Mouse (Mus musculus) spleen, adult 12 weeks (tissue): ENCODE measurements around the gene Ndufa11.

Experiments
- DNase-seq: peaks from one replicate; pipeline ENCODE4 v3.0.0; 2022; ENCODE audit warnings: low spot score

Gene Ndufa11

DNA sequence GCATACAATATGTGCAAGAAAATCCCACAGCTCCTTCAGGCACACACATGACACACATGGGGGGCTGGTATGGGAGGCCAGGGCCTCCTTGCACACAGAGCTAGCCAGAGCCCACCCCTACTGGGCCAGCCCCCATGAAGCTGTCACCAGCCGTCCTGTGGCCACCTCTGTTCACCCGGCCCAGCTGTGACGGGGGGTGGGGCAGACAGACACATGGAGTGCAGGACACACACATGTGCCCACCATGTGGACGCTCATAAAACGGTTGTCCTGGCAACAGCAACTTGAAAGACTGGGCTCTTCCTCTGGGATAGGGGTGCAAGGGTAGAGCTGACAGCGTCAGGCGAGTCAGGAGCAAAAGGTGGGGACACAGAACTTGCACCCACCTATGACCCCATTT is 41.7 kb downstream of the Ndufa11 start:
- DNase-seq: no peak

DNA sequence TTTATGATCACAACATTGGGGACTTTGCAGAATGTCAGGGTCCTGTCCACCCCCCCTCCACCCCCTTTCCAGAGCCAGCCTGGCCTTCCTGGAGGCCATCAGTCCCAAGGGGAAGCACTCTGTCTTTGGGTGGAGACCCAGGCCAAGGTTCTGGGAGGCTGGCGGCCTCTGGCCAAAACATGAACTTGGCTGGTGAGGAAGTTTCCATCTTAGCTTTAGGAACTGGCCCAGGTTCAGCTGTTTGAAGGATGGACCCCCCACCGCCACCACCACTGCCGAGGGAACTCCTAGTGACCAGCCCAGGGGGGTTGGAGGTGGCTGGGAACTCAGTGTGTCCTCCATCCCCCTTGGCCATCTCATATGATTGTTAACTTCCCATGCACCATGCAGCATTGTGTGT is 43.5 kb downstream of the Ndufa11 start:
- DNase-seq: no peak

DNA sequence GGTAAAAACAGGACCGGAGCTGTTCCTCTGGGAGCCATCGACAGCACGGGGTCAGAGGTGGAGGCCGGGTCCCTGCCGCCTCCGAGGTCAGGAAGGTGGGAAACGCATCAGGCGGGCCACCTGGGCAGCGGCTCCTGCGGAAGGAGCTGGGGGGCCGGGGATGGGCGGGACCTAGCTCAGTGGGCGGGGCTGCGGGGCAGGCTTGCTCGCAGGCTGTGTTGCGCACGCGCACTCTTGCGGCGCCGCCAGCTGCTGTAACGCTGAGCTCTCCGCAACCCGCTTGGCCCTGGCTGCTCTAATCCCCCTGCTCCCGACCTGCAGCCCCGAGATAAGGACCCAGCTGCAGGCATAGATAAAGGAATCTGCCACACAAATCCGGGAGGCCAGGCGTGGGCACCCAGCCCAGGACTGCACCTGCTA is 44.4 kb downstream of the Ndufa11 start:
- peak; percentile 80 for DNase-seq

DNA sequence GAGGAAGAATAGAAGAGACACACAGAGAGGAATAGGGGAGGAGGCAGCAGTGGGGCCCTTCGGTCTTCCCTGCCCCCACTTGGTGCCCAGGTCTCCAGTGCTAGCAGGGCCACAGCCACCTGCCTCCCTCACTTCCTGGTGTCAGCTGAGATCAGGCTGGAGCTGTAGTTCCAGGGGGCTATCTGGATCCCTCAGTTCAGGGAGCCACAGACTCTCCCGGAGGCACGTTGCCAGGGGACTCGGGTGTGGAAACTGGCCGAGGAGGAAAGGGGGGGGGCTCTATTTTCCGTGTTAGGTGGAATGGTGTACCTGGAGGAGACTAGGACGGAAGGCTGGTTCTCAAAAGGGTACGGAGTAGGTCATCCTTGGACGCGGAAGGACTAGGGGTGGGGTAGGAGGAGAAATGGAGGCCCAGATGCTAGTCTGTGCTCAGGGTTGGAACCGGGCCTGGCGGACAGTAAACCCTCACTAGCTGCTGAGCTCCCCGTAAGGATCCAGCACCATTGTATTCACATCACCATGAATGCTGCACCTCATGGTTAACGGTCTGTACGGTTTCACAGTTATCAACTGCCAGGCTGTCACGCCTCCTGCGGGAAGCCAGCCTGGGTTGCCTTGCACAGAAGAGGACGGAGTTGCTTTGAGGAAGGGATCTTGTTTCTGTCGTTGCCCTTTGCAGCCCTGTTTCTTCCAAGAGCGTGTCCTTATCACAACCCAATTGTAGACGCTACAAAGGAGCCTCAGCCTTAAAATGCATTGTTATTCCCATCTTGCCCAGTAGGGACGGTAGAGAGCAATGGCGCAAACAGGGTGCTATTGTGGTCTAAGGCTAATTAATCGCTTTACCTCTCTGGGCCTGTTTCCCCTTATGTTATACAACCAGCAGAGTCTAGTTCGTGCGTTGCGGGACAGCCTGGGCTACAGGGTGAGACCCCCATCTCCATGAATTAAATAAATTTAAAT is 45.5 kb downstream of the Ndufa11 start:
- DNase-seq: peak; percentile 72

DNA sequence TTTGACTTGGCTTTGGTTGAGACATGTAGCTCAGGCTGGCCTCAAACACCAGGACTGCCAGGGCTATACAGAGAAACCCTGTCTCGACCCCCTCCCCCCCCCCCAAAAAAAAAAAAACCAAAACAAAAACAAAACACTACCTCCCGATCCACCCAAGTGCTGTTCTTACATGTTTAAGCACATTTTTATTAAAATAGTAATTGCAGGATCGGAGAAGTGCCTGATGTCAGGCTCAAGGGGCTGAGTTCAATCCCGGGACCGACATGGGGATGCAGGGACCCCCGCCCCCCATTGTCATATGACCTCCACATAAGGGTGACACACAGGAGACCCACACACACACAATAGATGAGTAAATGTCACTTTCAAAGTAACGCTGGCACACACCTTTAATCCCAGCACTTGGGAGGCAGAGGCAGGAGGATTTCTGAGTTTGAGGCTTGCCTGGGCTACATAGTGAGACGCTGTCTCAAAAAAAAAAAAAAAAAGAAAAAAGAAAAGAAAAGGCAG is 46.2 kb downstream of the Ndufa11 start:
- DNase-seq: no peak

DNA sequence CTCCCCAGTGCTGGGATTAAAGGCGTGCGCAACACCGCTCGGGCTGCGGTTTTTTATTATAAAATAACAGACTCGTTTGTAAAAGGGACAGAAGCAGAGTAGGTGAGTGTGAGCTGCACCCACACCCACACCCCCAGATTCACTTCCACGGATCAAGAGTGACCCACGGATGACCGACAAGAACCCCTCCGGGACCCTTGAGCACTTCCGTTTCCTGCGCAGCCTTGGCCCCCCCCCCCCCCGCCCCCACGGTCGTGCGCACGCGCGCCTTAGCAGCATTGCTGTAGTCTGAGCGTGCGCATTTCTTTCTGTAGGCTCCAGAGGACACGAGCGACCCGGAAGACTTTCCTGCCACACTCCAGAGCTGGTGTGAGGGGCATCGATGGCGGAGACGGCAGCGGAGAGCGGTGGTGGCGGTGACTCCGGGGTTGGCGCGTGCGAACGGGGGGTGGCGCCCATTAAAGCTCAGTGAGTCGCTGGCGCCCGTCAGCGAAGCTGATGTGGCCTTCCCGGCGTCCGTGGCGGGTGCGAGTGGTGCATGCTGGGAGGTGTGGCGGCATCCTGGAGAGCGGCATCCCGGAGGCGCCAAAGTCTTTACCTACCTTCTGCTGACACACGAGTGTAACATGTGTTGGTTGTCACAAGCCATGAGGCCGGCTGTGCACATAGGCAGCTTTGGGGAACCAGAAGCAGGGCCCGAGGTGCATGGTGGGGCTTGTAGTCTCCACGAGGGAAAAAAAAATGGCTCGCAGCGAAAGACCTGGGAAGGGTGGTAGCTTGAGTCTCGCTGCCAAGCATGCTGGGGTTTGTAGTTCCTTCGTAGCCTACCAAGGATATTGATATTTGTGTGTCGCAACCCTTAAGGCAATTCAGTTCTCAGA is 47.1 kb downstream of the Ndufa11 start, which contains the start of gene Dus3l:
TSS of gene Dus3l (plus strand) at position 284 of the 881 bp plus-strand sequence.
- DNase-seq: peak; percentile 87

DNA sequence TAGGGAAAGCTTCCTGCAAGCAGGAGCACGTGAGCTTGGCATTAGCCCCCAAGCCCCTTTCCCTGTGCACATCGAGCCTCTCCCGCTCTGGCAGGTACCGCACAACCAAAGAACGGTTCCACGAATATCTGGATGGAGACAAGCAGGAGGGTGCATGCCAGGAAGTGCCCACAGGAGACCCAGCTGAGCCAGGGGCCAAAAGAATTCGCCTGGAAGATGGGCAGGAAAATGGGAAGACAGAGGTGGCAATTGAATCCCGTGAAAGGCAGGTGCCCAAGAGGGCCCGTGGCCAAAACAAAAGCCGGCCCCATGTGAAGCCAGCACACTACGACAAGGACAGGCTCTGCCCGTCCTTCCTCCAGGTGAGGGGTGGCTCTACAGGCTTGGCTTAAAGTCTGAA is 47.9 kb downstream of the Ndufa11 start:
- no peak for DNase-seq

DNA sequence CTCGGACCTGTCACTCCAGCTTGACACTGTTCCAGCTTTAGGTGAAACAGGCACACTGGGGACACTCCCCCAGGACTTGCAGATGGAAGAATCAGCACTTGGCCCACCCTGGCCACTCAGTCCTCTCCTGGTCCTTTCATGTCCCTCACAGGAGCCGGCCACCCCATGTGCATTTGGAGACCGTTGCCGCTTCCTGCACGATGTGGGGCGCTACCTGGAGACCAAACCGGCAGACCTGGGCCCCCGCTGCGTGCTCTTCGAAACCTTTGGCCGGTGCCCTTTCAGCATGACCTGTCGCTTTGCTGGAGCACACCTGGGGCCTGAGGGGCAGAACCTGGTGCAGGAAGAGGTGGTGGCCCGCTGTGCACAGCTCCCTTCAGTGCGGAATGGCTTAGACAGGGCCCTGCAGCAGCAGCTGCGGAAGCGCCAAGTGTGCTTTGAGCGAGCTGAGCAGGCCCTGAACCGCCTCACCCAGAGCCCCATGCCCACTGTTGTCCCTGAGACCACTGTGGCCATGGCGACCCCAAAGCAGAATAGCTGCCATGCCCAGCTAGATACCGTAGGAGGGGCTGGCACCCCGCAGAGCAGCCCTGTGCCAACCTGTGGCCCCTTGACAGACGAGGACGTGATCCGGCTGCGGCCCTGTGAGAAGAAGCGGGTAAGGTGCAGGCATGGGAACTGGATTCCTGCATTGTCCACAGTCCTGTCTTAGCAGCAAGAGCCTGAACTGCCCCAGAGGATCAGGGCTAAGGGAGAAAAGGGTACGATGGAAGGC is 49.3 kb downstream of the Ndufa11 start:
- DNase-seq: no peak

DNA sequence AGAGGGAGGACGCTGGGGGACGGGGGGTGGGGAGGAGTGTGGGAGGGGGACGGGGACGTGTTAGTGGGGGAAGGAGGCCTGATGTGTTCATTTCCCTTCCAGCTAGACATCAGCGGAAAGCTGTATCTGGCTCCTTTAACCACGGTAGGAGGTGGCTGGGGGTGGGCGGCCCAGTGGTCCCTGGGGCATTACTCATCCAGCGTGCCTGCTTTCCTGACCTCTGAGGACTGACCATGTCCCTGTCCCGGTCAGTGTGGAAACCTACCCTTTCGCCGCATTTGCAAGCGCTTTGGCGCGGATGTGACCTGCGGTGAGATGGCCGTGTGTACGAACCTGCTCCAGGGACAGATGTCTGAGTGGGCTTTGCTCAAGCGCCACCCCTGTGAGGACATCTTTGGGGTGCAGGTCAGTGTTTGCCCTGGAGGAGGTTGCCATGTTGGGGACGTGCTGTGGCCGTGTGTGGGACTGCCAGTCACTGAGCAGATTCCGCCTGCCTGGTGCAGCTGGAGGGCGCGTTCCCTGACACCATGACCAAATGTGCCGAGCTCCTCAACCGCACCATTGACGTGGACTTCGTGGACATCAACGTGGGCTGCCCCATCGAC is 50.1 kb downstream of the Ndufa11 start:
- DNase-seq: no peak

DNA sequence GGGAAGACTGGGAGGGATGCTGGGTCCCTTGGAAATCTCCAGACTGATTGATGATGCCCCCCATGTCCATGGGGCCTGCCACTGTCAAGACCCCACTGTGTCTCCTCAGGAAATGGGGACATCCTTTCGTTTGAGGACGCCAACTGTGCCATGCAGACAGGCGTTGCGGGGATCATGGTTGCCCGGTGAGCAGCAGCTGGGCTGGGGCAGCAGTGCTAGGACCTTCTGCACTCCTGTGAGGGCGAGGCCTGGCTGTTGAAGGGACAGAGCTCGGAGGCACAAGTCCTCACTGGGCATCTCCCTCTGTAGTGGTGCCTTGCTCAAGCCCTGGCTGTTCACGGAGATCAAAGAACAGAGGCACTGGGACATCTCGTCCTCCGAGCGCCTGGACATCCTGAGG is 51.4 kb downstream of the Ndufa11 start:
- DNase-seq: no peak

DNA sequence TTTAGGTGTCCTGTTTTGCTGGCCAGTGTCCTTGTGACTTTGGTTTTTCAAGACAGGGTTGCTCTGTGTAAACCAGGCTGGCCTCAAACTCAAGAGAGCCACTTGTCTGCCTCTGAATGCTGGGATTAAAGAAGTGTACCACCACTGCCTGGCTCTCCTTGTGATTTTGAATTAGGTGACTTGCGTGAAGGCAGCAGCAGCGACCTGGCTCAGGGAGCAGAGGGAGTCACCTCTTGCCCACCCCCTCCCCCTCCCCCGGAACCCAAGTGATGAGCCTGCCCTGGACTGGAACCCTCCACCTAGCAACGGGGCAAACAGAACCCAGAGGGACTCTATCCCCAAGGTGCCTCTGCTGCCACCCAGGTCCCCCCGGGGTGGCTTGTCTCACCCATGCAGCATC is 52.4 kb downstream of the Ndufa11 start, which contains the start of gene Prr22:
TSS of gene Prr22 (plus strand) at position 301 of the 400 bp plus-strand sequence.
- DNase-seq: no peak
